ENCODE assay signal across 8 mouse cellular contexts in genomic region chr7:12818521-12819295, GRCm38 (mm10). TPM values are rescaled to one million over a fixed set of nuclear protein-coding genes. Genes with fewer than 3 reads are reported as not detected.
DNase-seq lines count a peak whose midpoint lies in the region; ATAC-seq and TF ChIP-seq lines count a peak whose summit lies in the region.

Zfp329 (minus strand) TSS chr7:12818858.

- peak within 1 kb of the TSS; percentile 84 for H3K4me3 ChIP-seq in forebrain, embryonic 14.5 days (ENCODE audit: low read depth, low read length)
- H3K4me3 ChIP-seq in layer of hippocampus, adult 2 months: peak within 1 kb of the TSS; percentile 82
- peak within 1 kb of the TSS; percentile 72 for H3K4me3 ChIP-seq in lung, embryonic 14.5 days (ENCODE audit: low read depth, low read length)
- H3K4me3 ChIP-seq in olfactory bulb, adult 2 months (ENCODE audit: insufficient read depth, low read depth, low read length): peak within 1 kb of the TSS; percentile 84
- peak within 1 kb of the TSS; percentile 89 for H3K4me3 ChIP-seq in thymus, adult 2 months (ENCODE audit: control insufficient read depth, insufficient read depth, low read length)

- intact Hi-C loops in heart, postnatal 25 days (cut with DNase I): loop anchor here (2.0 kb wide), 2 partner anchors 16 kb away; partner anchors contain the start of genes Zfp110 and Zscan18

- peaks cover 15% of the 10 kb centered on the region for H3K36me3 ChIP-seq in forebrain, embryonic 14.5 days (ENCODE audit: control insufficient read depth, insufficient read depth, low read length)
- peaks cover 15% of the 10 kb centered on the region for H3K36me3 ChIP-seq in lung, embryonic 14.5 days (ENCODE audit: insufficient read depth)
- no peaks in the 10 kb centered on the region for H3K36me3 ChIP-seq in thymus, adult 2 months (ENCODE audit: control insufficient read depth, insufficient read depth, low read length)

- under 1% methylated on average over 40 of the region's 40 CpGs for WGBS in forebrain, embryonic 14.5 days
- WGBS in lung, embryonic 14.5 days: under 1% methylated on average over 40 of the region's 40 CpGs
- WGBS in olfactory bulb, adult 2 months: under 1% methylated on average over 40 of the region's 40 CpGs
- WGBS in thymus, adult 2 months: under 1% methylated on average over 40 of the region's 40 CpGs

- no peaks in the 10 kb centered on the region for H3K27me3 ChIP-seq in forebrain, embryonic 14.5 days (replicated peaks; ENCODE audit: control insufficient read depth, insufficient read depth, low read length)
- no peaks in the 10 kb centered on the region for H3K27me3 ChIP-seq in lung, embryonic 14.5 days (ENCODE audit: insufficient read depth, low read length)
- H3K27me3 ChIP-seq in thymus, adult 2 months (ENCODE audit: control insufficient read depth, insufficient read depth, low read length): no peaks in the 10 kb centered on the region

- H3K27ac ChIP-seq in forebrain, embryonic 14.5 days (ENCODE audit: low read depth, low read length): peak within 1 kb of the TSS; percentile 85
- peak within 1 kb of the TSS; percentile 94 for H3K27ac ChIP-seq in layer of hippocampus, adult 2 months
- H3K27ac ChIP-seq in lung, embryonic 14.5 days (ENCODE audit: low read depth): peak within 1 kb of the TSS; percentile 65
- H3K27ac ChIP-seq in olfactory bulb, adult 2 months (ENCODE audit: insufficient read depth, low read depth, low read length): peak within 1 kb of the TSS; percentile 82
- no peak within 1 kb of the TSS for H3K27ac ChIP-seq in thymus, adult 2 months (ENCODE audit: control insufficient read depth, insufficient read depth, low read length)

- peak within 1 kb of the TSS; percentile 57 for H3K4me2 ChIP-seq in forebrain, embryonic 14.5 days (ENCODE audit: low read length)
- peak within 1 kb of the TSS; percentile 64 for H3K4me2 ChIP-seq in lung, embryonic 14.5 days

- peaks cover 5% of the 10 kb centered on the region; the same call in 1 of the 2 replicates for H3K4me1 ChIP-seq in forebrain, embryonic 14.5 days (ENCODE audit: control insufficient read depth, insufficient read depth, low read length)
- peaks cover 2% of the 10 kb centered on the region; the same call in 1 of the 2 replicates for H3K4me1 ChIP-seq in lung, embryonic 14.5 days (ENCODE audit: insufficient read depth)
- H3K4me1 ChIP-seq in olfactory bulb, adult 2 months (ENCODE audit: control insufficient read depth, insufficient read depth, low read length): no peaks in the 10 kb centered on the region
- H3K4me1 ChIP-seq in thymus, adult 2 months (replicated peaks; ENCODE audit: control insufficient read depth, insufficient read depth, low read length): no peaks in the 10 kb centered on the region

- peak; percentile 98 for ATAC-seq in forebrain, embryonic 14.5 days
- peak; percentile 99 for ATAC-seq in lung, embryonic 14.5 days (ENCODE audit: insufficient read depth)

- peak; percentile 95 for DNase-seq in ES-CJ7 (ENCODE audit: low read depth, low spot score)
- DNase-seq in cerebellum, adult 11 months: peak; percentile 92
- peak; percentile 96 for DNase-seq in forebrain, embryonic 14.5 days (ENCODE audit: low spot score)
- peak; percentile 82 for DNase-seq in heart, postnatal 25 days (ENCODE audit: low spot score)
- DNase-seq in layer of hippocampus, adult 2 months (ENCODE audit: low spot score in 2 of 2): peak; percentile 91 to 94
- DNase-seq in lung, embryonic 14.5 days: peak; percentile 97
- DNase-seq in thymus, adult 2 months: peak; percentile 93

- peak; percentile 31 for TF ChIP-seq CTCF in layer of hippocampus, adult 2 months (conservative IDR thresholded peaks at IDR 0.05)
- 0 out of 2 replicates have a peak, but pooled peaks have one; percentile 2 for TF ChIP-seq CTCF in lung, embryonic 14.5 days (IDR thresholded peaks at IDR 0.05; ENCODE audit: low read depth)
- no peak for TF ChIP-seq CTCF in olfactory bulb, adult 2 months (IDR thresholded peaks at IDR 0.05; ENCODE audit: insufficient read depth, low read depth, low read length)
- 0 out of 2 replicates have a peak, but pooled peaks have one; percentile 61 for TF ChIP-seq CTCF in thymus, adult 2 months (IDR thresholded peaks at IDR 0.05; ENCODE audit: borderline replicate concordance, control insufficient read depth, extremely low read depth, insufficient read depth, low read length, poor library complexity)

- H3K9ac ChIP-seq in forebrain, embryonic 14.5 days (ENCODE audit: low read length): peak within 1 kb of the TSS; percentile 93
- peak within 1 kb of the TSS; percentile 82 for H3K9ac ChIP-seq in lung, embryonic 14.5 days

- H3K9me3 ChIP-seq in forebrain, embryonic 14.5 days (replicated peaks; ENCODE audit: control insufficient read depth, low read length): peaks cover 18% of the 10 kb centered on the region
- peaks cover 26% of the 10 kb centered on the region; the same call in 1 of the 2 replicates for H3K9me3 ChIP-seq in lung, embryonic 14.5 days (ENCODE audit: low read depth, low read length)

- TF ChIP-seq POLR2A in olfactory bulb, adult 2 months (IDR thresholded peaks at IDR 0.05; ENCODE audit: insufficient read depth, low read depth, low read length): peak; percentile 96
- TF ChIP-seq POLR2A in thymus, adult 2 months (IDR thresholded peaks at IDR 0.05; ENCODE audit: control insufficient read depth, extremely low read depth, insufficient read depth, low read length, poor library complexity): peak; percentile 87

RNA-seq across cellular contexts. Expression of gene Zfp329, which starts in this region (rescaled TPM):
- polyA plus RNA-seq in forebrain, embryonic 14.5 days (2014; fragmentation: Nextera tagmentation; extraction: Ambion mirVana): 16.1 and 23.6 TPM in 2 replicates
- 1 to 10 TPM; 6.6 to 7.1 TPM for total RNA-seq in heart, postnatal 25 days (2021)
- 10 to 100 TPM; 23.2 to 23.6 TPM for total RNA-seq in layer of hippocampus, adult 2 months (2021)
- polyA plus RNA-seq in lung, embryonic 14.5 days (2014; fragmentation: Nextera tagmentation; extraction: Ambion mirVana): 14.6 and 16.3 TPM in 2 replicates
- polyA plus RNA-seq in olfactory bulb, adult 2 months (2012; ENCODE audit: insufficient read depth, insufficient read length, low replicate concordance, missing spikeins): not detected in 2 replicates
- 4.1 and 4.2 TPM in 2 replicates for polyA plus RNA-seq in thymus, adult 2 months (2012; rRNA removed)
